Mouse (Mus musculus): ENCODE data around the gene Gm14409. TPM values are rescaled to one million over a fixed set of nuclear protein-coding genes. Genes with fewer than 3 reads are reported as not detected.

Gm14409 gene
- not detected for polyA plus RNA-seq (2017; shearing (Covaris generic))

DNA sequence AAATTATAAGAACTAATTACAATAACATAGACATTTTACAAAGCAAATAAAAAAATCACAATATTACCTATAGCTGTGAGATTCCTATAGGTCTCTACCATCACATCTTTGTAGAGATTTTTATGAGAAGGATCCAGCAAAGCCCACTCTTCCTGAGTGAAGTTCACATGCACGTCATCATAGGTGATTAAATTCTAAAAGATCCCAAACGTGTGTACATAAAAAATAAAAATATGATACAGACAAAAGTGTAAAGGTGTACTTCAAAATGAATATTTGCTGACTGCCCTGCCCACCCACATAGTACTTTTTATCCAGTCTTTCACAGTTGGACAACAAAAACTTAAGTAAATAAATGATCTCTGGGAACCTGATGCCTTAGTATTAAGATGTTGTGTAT is at the start of gene Gm14409:
Gene Gm14409 (minus strand): TSS at position 101 of the 400 bp plus-strand sequence.

Other genes starting within 250 kb of the Gm14409 start
- gene Gm14401, start 192.7 kb downstream of the Gm14409 start, polyA plus RNA-seq (2017; shearing (Covaris generic)): 0.56 TPM
- gene Gm14410, start 60.6 kb downstream of the Gm14409 start, polyA plus RNA-seq (2017; shearing (Covaris generic)): 10.1 TPM
- gene Gm14412, start 57.3 kb upstream of the Gm14409 start, polyA plus RNA-seq (2017; shearing (Covaris generic)): not detected
- 2.5 TPM for gene Gm14418, start 131.3 kb upstream of the Gm14409 start, polyA plus RNA-seq (2017; shearing (Covaris generic))
- gene Zfp970, start 197.7 kb upstream of the Gm14409 start, polyA plus RNA-seq (2017; shearing (Covaris generic)): 13.0 TPM
- gene Gm14403, start 231.2 kb upstream of the Gm14409 start, polyA plus RNA-seq (2017; shearing (Covaris generic)): 1.2 TPM